Mouse (Mus musculus): Measurements from ENCODE around the gene Fam124a.

- TF ChIP-seq CTCF (IDR thresholded peaks at IDR 0.05; ENCODE audit: control insufficient read depth, insufficient read depth, insufficient replicate concordance, low read depth, low read length) (no peak), POLR2A (IDR thresholded peaks at IDR 0.05; ENCODE audit: control insufficient read depth, low read depth, low read length) (no peak)
These were observed 54.4 kb downstream of the Fam124a start for GRCm38 (mm10) chr14:62609904-62610303.

All from testis, adult 2 months (tissue).